Mouse (Mus musculus) thymus, adult 2 months (tissue): Measurements from ENCODE around the gene Efl1. TPM values are rescaled to one million over a fixed set of nuclear protein-coding genes. Genes with fewer than 3 reads are reported as not detected.

ENCODE experiments used
- DNase-seq: peaks from one replicate; pipeline ENCODE4 v3.0.0; 2021
- H3K27ac ChIP-seq: fragments of 200-500 bp; 2 replicates; pipeline ENCODE4 v1.5.1; 2012; ENCODE audit warnings: low read length, control low read depth; ENCODE audit not compliant: control insufficient read depth, insufficient read depth
- H3K27me3 ChIP-seq: fragments of 200-500 bp; 2 replicates; pipeline ENCODE4 v1.6.1; 2012; ENCODE audit warnings: mild to moderate bottlenecking, low read length, moderate library complexity, mixed read lengths; ENCODE audit not compliant: control insufficient read depth, insufficient read depth
- H3K36me3 ChIP-seq: fragments of 200-500 bp; 2 replicates; pipeline ENCODE4 v1.6.1; 2012; ENCODE audit warnings: mild to moderate bottlenecking, low read length, moderate library complexity; ENCODE audit not compliant: control insufficient read depth, insufficient read depth
- H3K4me1 ChIP-seq: fragments of 200-500 bp; replicated peaks from 2 replicates; pipeline ENCODE4 v1.6.1; 2012; ENCODE audit warnings: low read length; ENCODE audit not compliant: control insufficient read depth, insufficient read depth
- H3K4me3 ChIP-seq: fragments of 200-500 bp; 2 replicates; pipeline ENCODE4 v1.5.1; 2012; ENCODE audit warnings: mild to moderate bottlenecking, low read length, control low read depth, moderate library complexity; ENCODE audit not compliant: control insufficient read depth, insufficient read depth
- CTCF ChIP-seq: fragments of 200-500 bp; IDR thresholded peaks from 2 replicates; pipeline ENCODE4 v1.5.1; 2012; ENCODE audit warnings: mild to moderate bottlenecking, control low read depth, low read length, moderate library complexity, borderline replicate concordance; ENCODE audit not compliant: control insufficient read depth, poor library complexity, insufficient read depth; ENCODE audit errors: extremely low read depth
- POLR2A ChIP-seq: fragments of 200-500 bp; IDR thresholded peaks from 2 replicates; pipeline ENCODE4 v1.6.1; 2012; ENCODE audit warnings: mild to moderate bottlenecking, low read length, control low read depth, moderate library complexity; ENCODE audit not compliant: control insufficient read depth, poor library complexity, insufficient read depth; ENCODE audit errors: extremely low read depth
- WGBS: fragments of 180-500 bp; shearing (Covaris S2); methylation state at CpG from one replicate; pipeline ENCODE4 v1.1.7; 2018; 5-methylcytosine and 5-hydroxymethylcytosine counted together
- polyA plus RNA-seq: library from polyadenylated mRNA; depleted of rRNA; stranded (reverse); fragments of >200 nt; gene quantifications from 2 replicates; pipeline ENCODE4 v1.2.3, GENCODE M21; 2012; rRNA removed

The Efl1 gene
- 7.1 and 7.9 TPM in 2 replicates for polyA plus RNA-seq

- no peaks in the 10 kb centered on the region for H3K27me3 ChIP-seq
- under 1% methylated on average over 46 of the region's 46 CpGs for WGBS
- H3K4me3 ChIP-seq = peak within 1 kb of the TSS; percentile 79
- H3K36me3 ChIP-seq = no peaks in the 10 kb centered on the region
- TF ChIP-seq CTCF (no peak), POLR2A (peak; percentile 53; the same call in 1 of the 2 replicates)
- H3K27ac ChIP-seq = no peak within 1 kb of the TSS
- DNase-seq = peak; percentile 98
- H3K4me1 ChIP-seq = peaks cover 4% of the 10 kb centered on the region
Observed at GRCm38 (mm10) chr7:82648353-82649080, at the start of gene Efl1, which contains the start of gene Saxo2. TSS of gene Efl1 (plus strand) at chr7:82648614. TSS of gene Saxo2 (minus strand) at chr7:82648528.

- no peak overlapping the region for H3K27ac ChIP-seq
- 27% methylated on average over 4 of the region's 4 CpGs for WGBS
Observed at GRCm38 (mm10) chr7:82602008-82602407, 46.4 kb upstream of the Efl1 start.

GRCm38 (mm10) chr7:82605425-82605824, 43.0 kb upstream of the Efl1 start:
- Histone ChIP-seq H3K27me3 (no peaks in the 10 kb centered on the region), H3K36me3 (no peaks in the 10 kb centered on the region), H3K4me1 (no peaks in the 10 kb centered on the region), H3K27ac (no peak overlapping the region), H3K4me3 (no peak overlapping the region)
- DNase-seq = no peak
- 95% methylated on average over 6 of the region's 6 CpGs for WGBS
- no peak for TF ChIP-seq POLR2A
- TF ChIP-seq CTCF = no peak

More at GRCm38 (mm10) chr7:82602008-82602407, 46.4 kb upstream of the Efl1 start:
- Histone ChIP-seq H3K27me3 (no peaks in the 10 kb centered on the region), H3K4me1 (no peaks in the 10 kb centered on the region), H3K4me3 (no peak overlapping the region), H3K36me3 (no peaks in the 10 kb centered on the region)
- TF ChIP-seq POLR2A (no peak), CTCF (no peak)
- DNase-seq = no peak

GRCm38 (mm10) chr7:82609629-82610028, 38.8 kb upstream of the Efl1 start:
- no peaks in the 10 kb centered on the region for H3K27me3 ChIP-seq
- DNase-seq = no peak
- no peak overlapping the region for H3K27ac ChIP-seq
- no peaks in the 10 kb centered on the region for H3K36me3 ChIP-seq
- 57% methylated on average over 3 of the region's 3 CpGs for WGBS
- TF ChIP-seq POLR2A (no peak), CTCF (no peak)
- no peaks in the 10 kb centered on the region for H3K4me1 ChIP-seq
- no peak overlapping the region for H3K4me3 ChIP-seq

- Histone ChIP-seq H3K36me3 (no peaks in the 10 kb centered on the region), H3K27ac (no peak overlapping the region), H3K27me3 (no peaks in the 10 kb centered on the region), H3K4me1 (no peaks in the 10 kb centered on the region), H3K4me3 (no peak overlapping the region)
- WGBS = 24% methylated on average over 7 of the region's 7 CpGs
- TF ChIP-seq CTCF (no peak), POLR2A (no peak)
- DNase-seq = peak; percentile 57
Observed at GRCm38 (mm10) chr7:82625342-82625741, 23.1 kb upstream of the Efl1 start.

- H3K4me1 ChIP-seq = peaks cover 4% of the 10 kb centered on the region
- 92% methylated on average over 3 of the region's 3 CpGs for WGBS
- no peak for TF ChIP-seq CTCF
- TF ChIP-seq POLR2A = no peak
- no peak for DNase-seq
- no peak overlapping the region for H3K27ac ChIP-seq
- no peaks in the 10 kb centered on the region for H3K27me3 ChIP-seq
- H3K4me3 ChIP-seq = no peak overlapping the region
- no peaks in the 10 kb centered on the region for H3K36me3 ChIP-seq
Observed at GRCm38 (mm10) chr7:82647183-82647582, 1.2 kb upstream of the Efl1 start.
